Mouse (Mus musculus) forebrain, embryonic 11.5 days (tissue): ENCODE measurements around the gene Bglap2. TPM values are rescaled to one million over a fixed set of nuclear protein-coding genes. Genes with fewer than 3 reads are reported as not detected.
"Not testable (repeated sequence)": the region's sequence is repeated elsewhere in the genome, so short reads cannot be mapped to it uniquely, and the experiment has no call there.

Experiments
- ATAC-seq: fragments of 200-750 bp; cut with Nextera tagmentation; replicated peaks from 2 replicates; pipeline ENCODE4 v1.8.0; 2017; ENCODE audit warnings: moderate TSS enrichment; ENCODE audit not compliant: low FRiP score
- DNase-seq: peaks from one replicate; pipeline ENCODE4 v3.0.0-alpha.2; 2017; ENCODE audit warnings: low spot score
- H3K27ac ChIP-seq: fragments of 300-500 bp; sonication (generic); 2 replicates; pipeline ENCODE4 v1.5.1; 2014; ENCODE audit warnings: low read depth, low read length
- H3K27me3 ChIP-seq: fragments of 300-500 bp; sonication (generic); 2 replicates; pipeline ENCODE4 v1.6.1; 2014; ENCODE audit warnings: mild to moderate bottlenecking, low read length, mixed read lengths; ENCODE audit not compliant: control insufficient read depth, insufficient read depth
- H3K36me3 ChIP-seq: fragments of 300-500 bp; sonication (generic); 2 replicates; pipeline ENCODE4 v1.6.1; 2014; ENCODE audit warnings: mild to moderate bottlenecking, low read length, moderate library complexity, mixed read lengths; ENCODE audit not compliant: control insufficient read depth, insufficient read depth
- H3K4me1 ChIP-seq: fragments of 300-500 bp; sonication (generic); replicated peaks from 2 replicates; pipeline ENCODE4 v1.6.1; 2014; ENCODE audit warnings: low read length, mixed read lengths; ENCODE audit not compliant: control insufficient read depth, insufficient read depth
- H3K4me2 ChIP-seq: fragments of 300-500 bp; sonication (generic); 2 replicates; pipeline ENCODE4 v1.6.1; 2014; ENCODE audit warnings: low read depth, mild to moderate bottlenecking, low read length, moderate library complexity, mixed read lengths; ENCODE audit not compliant: severe bottlenecking
- H3K4me3 ChIP-seq: fragments of 300-500 bp; sonication (generic); 2 replicates; pipeline ENCODE4 v1.5.1; 2014; ENCODE audit warnings: low read depth, low read length
- H3K9ac ChIP-seq: fragments of 300-500 bp; sonication (generic); 2 replicates; pipeline ENCODE4 v1.6.1; 2014; ENCODE audit warnings: low read length
- H3K9me3 ChIP-seq: fragments of 300-500 bp; sonication (generic); 2 replicates; pipeline ENCODE4 v1.6.1; 2016; ENCODE audit warnings: low read length, mixed read lengths; ENCODE audit not compliant: control insufficient read depth
- WGBS: fragments of 180-500 bp; shearing (Covaris S2); extraction: QIAGEN DNeasy Blood & Tissue Kit; methylation state at CpG from one replicate; pipeline ENCODE4 v1.1.7; 2014; 5-methylcytosine and 5-hydroxymethylcytosine counted together
- polyA plus RNA-seq: library from polyadenylated mRNA; unstranded; fragments of >200 nt; fragmentation: Nextera tagmentation; extraction: Ambion mirVana; gene quantifications from 2 replicates; pipeline ENCODE4 v1.2.1, GENCODE M21; 2014

Gene Bglap2
- polyA plus RNA-seq, result not detected in 2 replicates

DNA sequence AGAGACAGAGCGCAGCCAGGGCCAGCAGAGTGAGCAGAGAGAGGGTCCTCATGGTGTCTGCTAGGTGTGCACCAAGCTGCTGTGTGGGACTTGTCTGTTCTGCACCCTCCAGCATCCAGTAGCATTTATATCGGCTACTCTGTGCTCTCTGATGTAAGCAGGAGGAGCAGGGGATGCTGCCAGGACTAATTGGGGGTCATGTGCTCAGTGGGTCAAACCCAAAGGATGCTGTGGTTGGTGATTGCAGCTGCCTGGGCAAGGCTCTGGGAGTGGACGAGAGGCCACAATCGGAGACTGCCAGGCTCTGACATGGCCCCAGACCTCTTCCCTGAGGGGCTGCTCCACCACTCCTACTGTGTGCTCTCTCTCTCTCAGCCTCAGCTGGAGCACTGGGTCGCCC is at the start of gene Bglap2:
Bglap2 (minus strand) TSS at position 101 of the 400 bp plus-strand sequence.
- not testable (repeated sequence) for DNase-seq, H3K27me3 ChIP-seq, H3K9ac ChIP-seq, H3K4me2 ChIP-seq, H3K9me3 ChIP-seq, H3K4me3 ChIP-seq, H3K36me3 ChIP-seq, ATAC-seq, H3K27ac ChIP-seq, H3K4me1 ChIP-seq
- 79% methylated on average over 5 of the region's 5 CpGs for WGBS

- H3K9me3 ChIP-seq, result no peaks in the 10 kb centered on the region
- H3K27me3 ChIP-seq, result no peaks in the 10 kb centered on the region
- no peak for ATAC-seq
- DNase-seq, result no peak
- H3K36me3 ChIP-seq, result no peaks in the 10 kb centered on the region
- no peak overlapping the region for H3K4me3 ChIP-seq
- no peak overlapping the region for H3K4me2 ChIP-seq
- peaks cover 3% of the 10 kb centered on the region; the same call in 1 of the 2 replicates for H3K4me1 ChIP-seq
- no peak overlapping the region for H3K27ac ChIP-seq
- H3K9ac ChIP-seq, result no peak overlapping the region
- 86% methylated on average over 4 of the region's 4 CpGs for WGBS
Observed at GRCm38 (mm10) chr3:88427342-88427905, 48.9 kb upstream of the Bglap2 start.

- Histone ChIP-seq H3K4me1 (peaks cover 3% of the 10 kb centered on the region; the same call in 1 of the 2 replicates), H3K4me2 (no peak overlapping the region), H3K27me3 (no peaks in the 10 kb centered on the region), H3K9ac (no peak overlapping the region), H3K9me3 (no peaks in the 10 kb centered on the region), H3K4me3 (no peak overlapping the region), H3K36me3 (no peaks in the 10 kb centered on the region), H3K27ac (no peak overlapping the region)
- no peak for DNase-seq
- ATAC-seq, result no peak
- WGBS, result 89% methylated on average over 10 of the region's 10 CpGs
Observed at GRCm38 (mm10) chr3:88425708-88426420, 47.4 kb upstream of the Bglap2 start.

DNA sequence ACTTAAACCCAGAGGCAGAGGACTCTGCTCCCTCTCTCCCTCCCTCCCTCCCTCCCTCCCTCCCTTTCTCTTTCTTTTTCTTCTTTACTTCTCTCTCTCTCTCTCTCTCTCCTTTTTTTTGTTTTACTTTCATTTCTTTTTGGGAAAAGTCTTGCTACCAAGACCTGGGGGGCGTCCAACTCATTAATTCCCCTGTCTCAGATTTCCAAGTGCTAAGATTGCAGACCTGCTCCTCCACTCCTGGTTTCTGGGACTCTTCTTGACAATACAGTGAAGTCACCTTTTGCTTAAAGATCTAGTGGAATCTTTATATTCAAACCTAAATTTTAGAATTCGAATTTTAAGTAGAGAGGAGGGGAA is 46.8 kb upstream of the Bglap2 start:
- ATAC-seq (no peak; the same call in 1 of the 2 replicates), DNase-seq (no peak)
- Histone ChIP-seq H3K4me2 (no peak overlapping the region), H3K4me1 (peaks cover 3% of the 10 kb centered on the region; the same call in 1 of the 2 replicates), H3K4me3 (no peak overlapping the region), H3K36me3 (no peaks in the 10 kb centered on the region), H3K27ac (no peak overlapping the region), H3K27me3 (no peaks in the 10 kb centered on the region), H3K9ac (no peak overlapping the region), H3K9me3 (no peaks in the 10 kb centered on the region)
- WGBS, result 5% methylated on average over 2 of the region's 2 CpGs

GRCm38 (mm10) chr3:88424605-88425329 is 46.3 kb upstream of the Bglap2 start, which contains the start of gene Slc25a44:
Gene Slc25a44, minus strand, starts transcription at chr3:88425139.
- no peaks in the 10 kb centered on the region for H3K27me3 ChIP-seq
- H3K9ac ChIP-seq, result peak within 1 kb of the TSS; percentile 68
- H3K4me2 ChIP-seq, result peak within 1 kb of the TSS; percentile 85
- ATAC-seq (peak; percentile 98), DNase-seq (peak; percentile 92)
- H3K4me1 ChIP-seq, result peaks cover 3% of the 10 kb centered on the region; the same call in 1 of the 2 replicates
- H3K9me3 ChIP-seq, result no peaks in the 10 kb centered on the region
- no peak within 1 kb of the TSS for H3K27ac ChIP-seq
- H3K36me3 ChIP-seq, result peaks cover 2% of the 10 kb centered on the region; the same call in 1 of the 2 replicates
- peak within 1 kb of the TSS; percentile 76 for H3K4me3 ChIP-seq
- 2% methylated on average over 35 of the region's 35 CpGs for WGBS

- H3K9me3 ChIP-seq, result no peaks in the 10 kb centered on the region
- H3K4me3 ChIP-seq, result no peak overlapping the region
- no peaks in the 10 kb centered on the region for H3K27me3 ChIP-seq
- peaks cover 3% of the 10 kb centered on the region; the same call in 1 of the 2 replicates for H3K4me1 ChIP-seq
- no peak overlapping the region for H3K4me2 ChIP-seq
- 42% methylated on average over 9 of the region's 9 CpGs for WGBS
- peaks cover 2% of the 10 kb centered on the region; the same call in 1 of the 2 replicates for H3K36me3 ChIP-seq
- DNase-seq (no peak), ATAC-seq (no peak)
- no peak overlapping the region for H3K27ac ChIP-seq
- no peak overlapping the region for H3K9ac ChIP-seq
Observed at GRCm38 (mm10) chr3:88422020-88422720, 43.7 kb upstream of the Bglap2 start.

- no peak overlapping the region for H3K27ac ChIP-seq
- DNase-seq (no peak), ATAC-seq (no peak)
- peaks cover 2% of the 10 kb centered on the region; the same call in 1 of the 2 replicates for H3K36me3 ChIP-seq
- no peak overlapping the region for H3K9ac ChIP-seq
- H3K27me3 ChIP-seq, result no peaks in the 10 kb centered on the region
- 96% methylated on average over 19 of the region's 19 CpGs for WGBS
- no peaks in the 10 kb centered on the region for H3K9me3 ChIP-seq
- H3K4me2 ChIP-seq, result no peak overlapping the region
- H3K4me1 ChIP-seq, result peaks cover 3% of the 10 kb centered on the region; the same call in 1 of the 2 replicates
- H3K4me3 ChIP-seq, result no peak overlapping the region
Observed at GRCm38 (mm10) chr3:88420771-88421170, 42.3 kb upstream of the Bglap2 start.

GRCm38 (mm10) chr3:88418016-88418415 is 39.5 kb upstream of the Bglap2 start:
- ATAC-seq, result no peak
- no peaks in the 10 kb centered on the region for H3K9me3 ChIP-seq
- H3K4me3 ChIP-seq, result no peak overlapping the region
- H3K27ac ChIP-seq, result no peak overlapping the region
- DNase-seq, result no peak
- H3K9ac ChIP-seq, result no peak overlapping the region
- 89% methylated on average over 6 of the region's 6 CpGs for WGBS
- H3K36me3 ChIP-seq, result peaks cover 2% of the 10 kb centered on the region; the same call in 1 of the 2 replicates
- no peak overlapping the region for H3K4me2 ChIP-seq
- no peaks in the 10 kb centered on the region for H3K27me3 ChIP-seq
- no peaks in the 10 kb centered on the region for H3K4me1 ChIP-seq
